Mouse (Mus musculus) hindbrain, embryonic 14.5 days (tissue): Measurements from ENCODE around the gene Epha4. TPM values are rescaled to one million over a fixed set of nuclear protein-coding genes. Genes with fewer than 3 reads are reported as not detected.
A peak's percentile ranks its signal among the peaks of the same experiment; 100 is the strongest.

ENCODE experiments used
- ATAC-seq: fragments of 200-750 bp; cut with Nextera tagmentation; 2 replicates; pipeline ENCODE4 v1.8.0; 2017; ENCODE audit warnings: moderate number of reproducible peaks, mild to moderate bottlenecking, moderate TSS enrichment, moderate library complexity; ENCODE audit not compliant: low FRiP score
- DNase-seq: peaks from one replicate; pipeline ENCODE4 v3.0.0-alpha.2; 2015; ENCODE audit warnings: low spot score
- H3K27ac ChIP-seq: fragments of 300-500 bp; sonication (generic); 2 replicates; pipeline ENCODE4 v1.5.1; 2014; ENCODE audit warnings: mild to moderate bottlenecking, moderate library complexity
- H3K27me3 ChIP-seq: fragments of 300-500 bp; sonication (generic); 2 replicates; pipeline ENCODE4 v1.6.1; 2014; ENCODE audit warnings: mild to moderate bottlenecking, low read length, mixed read lengths; ENCODE audit not compliant: control insufficient read depth, insufficient read depth
- H3K36me3 ChIP-seq: fragments of 300-500 bp; sonication (generic); replicated peaks from 2 replicates; pipeline ENCODE4 v1.6.1; 2014; ENCODE audit not compliant: control insufficient read depth, insufficient read depth
- H3K4me1 ChIP-seq: fragments of 300-500 bp; sonication (generic); replicated peaks from 2 replicates; pipeline ENCODE4 v1.6.1; 2014; ENCODE audit warnings: antibody characterized with exemption, low read length, mixed read lengths; ENCODE audit not compliant: control insufficient read depth, insufficient read depth
- H3K4me2 ChIP-seq: fragments of 300-500 bp; sonication (generic); replicated peaks from 2 replicates; pipeline ENCODE4 v1.6.1; 2014; ENCODE audit warnings: mild to moderate bottlenecking, moderate library complexity
- H3K4me3 ChIP-seq: fragments of 300-500 bp; sonication (generic); replicated peaks from 2 replicates; pipeline ENCODE4 v1.5.1; 2014; ENCODE audit warnings: mild to moderate bottlenecking, low read length
- H3K9ac ChIP-seq: fragments of 300-500 bp; sonication (generic); 2 replicates; pipeline ENCODE4 v1.6.1; 2014
- H3K9me3 ChIP-seq: fragments of 300-500 bp; sonication (generic); 2 replicates; pipeline ENCODE4 v1.6.1; 2016; ENCODE audit warnings: low read length; ENCODE audit not compliant: control insufficient read depth
- WGBS: fragments of 180-500 bp; shearing (Covaris S2); extraction: QIAGEN DNeasy Blood & Tissue Kit; methylation state at CpG from one replicate; pipeline ENCODE4 v1.1.7; 2014; 5-methylcytosine and 5-hydroxymethylcytosine counted together
- polyA plus RNA-seq: library from polyadenylated mRNA; unstranded; fragments of >200 nt; fragmentation: Nextera tagmentation; extraction: Ambion mirVana; gene quantifications from 2 replicates; pipeline ENCODE4 v1.2.1, GENCODE M21; 2014

Epha4 gene
- polyA plus RNA-seq, 1 experiment from 2014 or later = 49.3 TPM

DNA sequence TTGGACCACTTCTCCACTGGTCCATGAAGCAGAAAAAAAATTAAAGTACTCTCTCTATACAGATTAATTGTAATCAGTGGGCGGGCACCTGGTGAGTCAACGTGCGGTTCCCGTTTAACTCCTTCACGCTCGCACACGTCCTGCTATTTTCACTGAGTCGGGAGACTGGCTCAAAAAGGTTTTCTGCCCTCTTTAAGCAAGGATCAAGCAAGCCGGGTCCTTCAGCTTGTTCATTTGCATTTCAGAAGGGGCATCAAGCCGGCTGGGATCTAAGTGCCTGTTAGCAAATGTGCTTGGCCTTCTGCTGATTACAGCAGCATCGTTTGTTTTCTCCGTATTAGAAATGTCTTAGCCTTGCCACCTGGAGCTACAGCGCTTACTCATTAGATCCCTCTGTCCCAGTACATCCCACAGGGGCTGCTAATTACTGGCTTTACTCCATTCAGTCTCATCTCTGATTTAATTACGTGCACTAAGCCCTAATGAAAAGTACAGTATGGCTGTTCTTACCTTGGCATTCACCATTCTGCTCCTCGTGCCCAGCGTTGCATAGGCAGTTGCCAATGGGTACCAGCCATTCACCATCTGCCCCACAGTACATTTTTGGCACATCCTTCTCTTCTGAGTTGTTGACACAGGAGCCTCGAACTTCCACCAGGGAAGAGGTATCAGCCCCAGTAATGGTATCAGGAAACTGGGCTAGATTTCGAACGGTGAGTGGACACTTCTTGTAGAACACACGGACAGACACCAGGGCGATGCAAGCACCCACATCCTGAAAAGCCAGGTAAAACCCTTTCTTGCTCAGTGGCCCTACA, 8.6 kb downstream of the Epha4 start:
- WGBS = 25% methylated on average over 21 of the region's 21 CpGs
- Histone ChIP-seq H3K9me3 (no peaks in the 10 kb centered on the region), H3K4me3 (peak overlapping the region; percentile 30), H3K4me2 (peak overlapping the region; percentile 57), H3K36me3 (peaks cover 15% of the 10 kb centered on the region), H3K4me1 (peaks cover 67% of the 10 kb centered on the region), H3K9ac (peak overlapping the region; percentile 43), H3K27me3 (no peaks in the 10 kb centered on the region), H3K27ac (no peak overlapping the region)
- ATAC-seq (peak; percentile 76), DNase-seq (peak; percentile 63)

DNA sequence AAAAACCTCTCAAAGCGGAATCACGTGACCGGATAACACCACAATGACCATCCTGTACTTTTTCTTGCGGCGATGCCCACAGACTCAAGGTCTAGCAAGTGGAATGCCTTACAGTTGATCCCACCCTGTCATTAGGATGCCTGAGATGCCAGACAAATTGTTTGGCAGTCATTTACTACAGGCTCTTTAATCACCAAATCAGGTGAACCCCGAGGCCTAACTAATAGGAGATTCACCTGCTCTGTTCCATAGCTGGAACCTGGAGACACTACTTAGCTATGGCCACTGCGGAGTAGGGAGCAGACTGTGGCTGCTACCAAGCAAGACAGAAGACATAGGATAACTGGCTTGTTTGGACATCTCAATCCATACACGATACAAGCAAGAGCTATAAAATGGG, 9.6 kb downstream of the Epha4 start:
- H3K4me1 ChIP-seq = peaks cover 66% of the 10 kb centered on the region
- no peak overlapping the region for H3K27ac ChIP-seq
- WGBS = 70% methylated on average over 8 of the region's 8 CpGs

DNA sequence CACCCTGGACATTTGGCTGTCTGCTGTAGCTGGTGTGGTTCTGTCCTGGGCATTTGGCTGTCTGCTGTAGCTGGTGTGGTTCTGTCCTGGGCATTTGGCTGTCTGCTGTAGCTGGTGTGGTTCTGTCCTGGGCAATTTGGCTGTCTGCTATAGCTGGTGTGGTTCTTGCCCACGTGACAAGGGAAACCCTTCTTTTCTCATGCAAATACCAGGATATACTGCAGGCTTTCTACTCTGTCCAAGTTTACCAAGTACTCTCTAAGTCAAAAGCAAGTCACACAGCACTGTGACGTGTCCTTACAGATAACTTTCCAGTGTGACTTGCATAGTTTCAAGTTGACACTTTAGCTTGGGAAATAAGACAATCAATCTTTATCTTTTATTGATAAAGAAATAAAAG, 10.1 kb downstream of the Epha4 start:
- peak overlapping the region; percentile 57 for H3K4me2 ChIP-seq
- no peak overlapping the region for H3K27ac ChIP-seq
- H3K4me1 ChIP-seq = peaks cover 69% of the 10 kb centered on the region
- H3K9me3 ChIP-seq = no peaks in the 10 kb centered on the region
- H3K9ac ChIP-seq = 0 out of 2 replicates have a peak overlapping the region, but pooled peaks have one; percentile 9
- H3K36me3 ChIP-seq = peaks cover 15% of the 10 kb centered on the region
- no peak for DNase-seq
- no peak for ATAC-seq
- H3K4me3 ChIP-seq = peak overlapping the region; percentile 30; the same call in 1 of the 2 replicates
- 29% methylated on average over 2 of the region's 2 CpGs for WGBS
- H3K27me3 ChIP-seq = no peaks in the 10 kb centered on the region

More for the DNA sequence above, 9.6 kb downstream of the Epha4 start:
- H3K27me3 ChIP-seq = no peaks in the 10 kb centered on the region
- no peaks in the 10 kb centered on the region for H3K9me3 ChIP-seq
- peak overlapping the region; percentile 30 for H3K4me3 ChIP-seq
- ATAC-seq = no peak
- peak overlapping the region; percentile 57 for H3K4me2 ChIP-seq
- H3K36me3 ChIP-seq = peaks cover 15% of the 10 kb centered on the region
- H3K9ac ChIP-seq = peak overlapping the region; percentile 43
- DNase-seq = no peak

DNA sequence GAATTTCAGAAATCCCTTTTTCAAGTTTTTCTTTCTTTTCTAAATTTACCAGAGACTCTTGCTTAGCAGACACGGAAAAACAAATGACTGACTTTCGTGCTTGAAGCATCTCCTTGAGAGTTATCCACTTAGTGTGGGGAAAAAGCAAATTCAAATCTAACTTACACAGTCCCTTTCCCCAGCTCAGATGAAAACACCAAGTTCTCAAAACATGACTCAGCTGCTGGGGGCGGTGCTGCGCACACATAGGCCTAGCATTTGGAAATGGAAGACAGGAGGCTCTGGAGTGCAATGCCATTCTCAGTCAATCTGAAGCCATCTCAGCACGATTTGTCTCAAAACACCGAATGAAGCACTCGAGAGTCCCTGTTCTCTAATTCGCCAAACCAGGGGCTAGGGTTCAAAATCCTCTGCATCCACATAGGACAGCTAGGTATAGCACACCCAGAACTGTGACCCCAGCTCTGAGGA, 11.1 kb downstream of the Epha4 start:
- no peak overlapping the region for H3K27ac ChIP-seq
- no peak overlapping the region for H3K9ac ChIP-seq
- H3K36me3 ChIP-seq = peaks cover 11% of the 10 kb centered on the region
- peak overlapping the region; percentile 57 for H3K4me2 ChIP-seq
- ATAC-seq = no peak
- no peak for DNase-seq
- no peaks in the 10 kb centered on the region for H3K27me3 ChIP-seq
- 53% methylated on average over 8 of the region's 8 CpGs for WGBS
- H3K9me3 ChIP-seq = no peaks in the 10 kb centered on the region
- peak overlapping the region; percentile 17 for H3K4me3 ChIP-seq
- peaks cover 69% of the 10 kb centered on the region for H3K4me1 ChIP-seq

DNA sequence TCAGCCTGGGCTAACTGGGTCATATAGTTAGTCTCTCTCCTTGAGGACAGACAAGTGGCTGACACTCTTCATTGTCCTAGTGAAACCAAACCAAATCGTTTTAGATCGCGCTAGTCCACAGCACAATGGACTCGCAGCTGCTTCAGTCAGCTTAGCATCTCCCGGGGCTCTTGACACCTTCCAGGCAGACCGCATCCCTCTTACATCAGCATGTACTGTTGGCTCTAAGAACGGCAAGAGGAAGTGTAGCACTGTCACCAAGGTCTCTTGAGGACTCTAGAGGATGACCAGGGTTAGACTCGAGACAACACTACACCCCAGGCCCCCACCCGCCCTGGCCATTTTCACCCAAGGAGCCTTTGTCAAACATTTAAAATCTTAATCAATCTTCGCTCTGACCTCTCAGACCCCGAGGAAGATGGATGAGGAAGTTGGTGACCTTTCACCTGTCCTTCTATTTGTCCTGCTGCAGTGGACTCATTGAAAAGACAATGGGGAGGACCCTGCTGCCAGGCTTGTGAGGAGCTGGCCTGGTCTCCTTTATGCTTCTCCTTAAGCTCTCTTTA, 12.3 kb downstream of the Epha4 start:
- peak; percentile 62; the same call in 1 of the 2 replicates for ATAC-seq
- Histone ChIP-seq H3K9ac (peak overlapping the region; percentile 18; the same call in 1 of the 2 replicates), H3K27ac (peak overlapping the region; percentile 10; the same call in 1 of the 2 replicates), H3K4me1 (peaks cover 73% of the 10 kb centered on the region), H3K36me3 (peaks cover 9% of the 10 kb centered on the region), H3K4me2 (peak overlapping the region; percentile 57), H3K9me3 (no peaks in the 10 kb centered on the region), H3K4me3 (0 out of 2 replicates have a peak overlapping the region, but pooled peaks have one; percentile 5), H3K27me3 (no peaks in the 10 kb centered on the region)
- WGBS = 6% methylated on average over 11 of the region's 11 CpGs
- DNase-seq = no peak

DNA sequence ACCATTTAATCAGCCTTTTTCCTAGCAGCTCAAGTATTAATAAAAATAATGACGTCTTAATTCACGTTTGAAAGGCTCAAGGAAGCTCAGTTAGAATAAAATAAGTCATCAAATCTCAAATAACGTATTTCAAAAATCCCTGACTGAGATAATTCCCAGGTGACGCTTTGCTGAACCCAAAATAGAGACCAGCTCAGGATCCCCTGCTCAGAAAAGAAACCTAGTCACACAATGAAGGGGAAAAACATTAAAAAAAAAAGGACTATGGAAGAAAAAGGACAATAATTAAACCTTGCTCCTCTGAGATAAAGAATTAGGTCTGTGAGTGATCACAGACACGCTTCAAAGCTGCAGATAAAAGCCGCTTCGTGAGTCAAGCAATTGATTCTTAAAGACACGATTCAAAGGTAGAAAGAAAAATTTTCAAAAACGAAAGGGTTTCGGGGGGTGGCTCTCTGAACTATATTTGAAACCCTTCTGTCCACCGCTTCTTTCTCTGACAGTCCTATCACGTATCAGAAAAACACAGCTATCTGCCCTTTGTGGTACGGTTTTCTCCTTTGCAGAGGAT, 13.4 kb downstream of the Epha4 start:
- H3K4me2 ChIP-seq = peak overlapping the region; percentile 57
- H3K27ac ChIP-seq = no peak overlapping the region
- no peaks in the 10 kb centered on the region for H3K9me3 ChIP-seq
- ATAC-seq (no peak), DNase-seq (no peak)
- peak overlapping the region; percentile 10 for H3K4me3 ChIP-seq
- 36% methylated on average over 13 of the region's 13 CpGs for WGBS
- no peaks in the 10 kb centered on the region for H3K27me3 ChIP-seq
- H3K9ac ChIP-seq = no peak overlapping the region; the same call in 1 of the 2 replicates
- H3K36me3 ChIP-seq = peaks cover 5% of the 10 kb centered on the region; the same call in 1 of the 2 replicates
- peaks cover 74% of the 10 kb centered on the region for H3K4me1 ChIP-seq

DNA sequence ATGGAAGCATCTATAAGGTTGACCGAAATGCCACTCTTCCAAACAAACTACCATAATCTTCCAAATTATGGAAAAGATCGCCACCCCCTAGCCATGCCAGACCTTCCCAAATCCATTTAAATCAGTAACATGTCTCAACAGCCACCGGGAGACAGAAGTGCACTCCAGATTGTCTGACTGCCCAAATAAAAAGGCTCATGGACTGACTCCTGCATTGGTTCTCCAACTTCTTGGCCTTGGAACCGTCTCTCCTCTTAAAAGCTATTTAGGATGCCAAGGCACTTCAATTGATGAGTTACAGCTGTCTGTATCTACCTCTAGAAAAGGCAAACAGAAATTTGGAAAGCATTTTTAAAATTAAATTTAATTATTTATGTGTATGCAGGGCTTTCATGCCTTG, 17.4 kb downstream of the Epha4 start:
- DNase-seq (no peak), ATAC-seq (no peak)
- WGBS = 36% methylated on average over 4 of the region's 4 CpGs
- H3K4me2 ChIP-seq = peak overlapping the region; percentile 40; the same call in 1 of the 2 replicates
- no peaks in the 10 kb centered on the region for H3K27me3 ChIP-seq
- peaks cover 64% of the 10 kb centered on the region for H3K4me1 ChIP-seq
- no peak overlapping the region for H3K4me3 ChIP-seq
- peak overlapping the region; percentile 28; the same call in 1 of the 2 replicates for H3K27ac ChIP-seq
- H3K36me3 ChIP-seq = no peaks in the 10 kb centered on the region
- no peak overlapping the region for H3K9ac ChIP-seq
- H3K9me3 ChIP-seq = no peaks in the 10 kb centered on the region

DNA sequence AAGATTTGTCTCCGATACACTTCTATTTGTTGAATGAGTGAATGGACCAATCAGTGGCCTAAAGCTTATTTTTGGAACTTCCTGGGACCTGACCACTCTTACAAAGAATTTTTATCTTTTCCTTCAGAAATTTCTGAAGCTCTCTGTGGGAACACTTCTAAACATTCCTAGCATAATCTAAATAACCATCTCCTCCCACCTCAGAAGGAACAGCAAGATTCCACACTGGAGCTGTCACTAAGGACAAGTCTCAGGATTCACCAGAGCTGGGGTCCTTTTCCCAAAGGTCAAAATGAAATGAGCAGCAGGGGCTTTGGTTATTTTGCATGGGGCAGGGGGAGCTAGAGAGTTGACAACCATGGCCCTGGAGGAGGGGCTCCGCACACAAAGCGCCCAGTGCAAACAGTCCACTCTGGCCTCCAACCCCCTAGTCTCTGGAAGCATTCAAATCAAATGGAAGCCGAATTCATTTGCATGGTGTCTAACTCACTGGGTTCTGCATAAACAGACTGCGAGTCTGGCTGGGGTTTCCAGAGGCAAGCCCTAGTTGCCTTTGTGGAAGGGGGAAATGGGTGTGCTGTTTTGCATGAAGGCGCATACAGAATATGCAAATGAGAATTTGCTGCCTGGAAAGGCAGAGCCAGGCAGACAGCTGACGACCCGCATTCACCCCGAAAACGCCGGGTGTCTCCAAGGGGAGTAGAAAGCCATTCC, 18.3 kb downstream of the Epha4 start:
- ATAC-seq = peak; percentile 86
- H3K4me2 ChIP-seq = peak overlapping the region; percentile 40
- peaks cover 59% of the 10 kb centered on the region for H3K4me1 ChIP-seq
- H3K27me3 ChIP-seq = no peaks in the 10 kb centered on the region
- no peak overlapping the region for H3K4me3 ChIP-seq
- H3K9me3 ChIP-seq = no peaks in the 10 kb centered on the region
- WGBS = 6% methylated on average over 11 of the region's 11 CpGs
- H3K36me3 ChIP-seq = no peaks in the 10 kb centered on the region
- H3K9ac ChIP-seq = peak overlapping the region; percentile 4
- DNase-seq = peak; percentile 59
- H3K27ac ChIP-seq = peak overlapping the region; percentile 6; the same call in 1 of the 2 replicates
